ENCODE assay signal across 16 mouse cellular contexts in the genomic region with DNA sequence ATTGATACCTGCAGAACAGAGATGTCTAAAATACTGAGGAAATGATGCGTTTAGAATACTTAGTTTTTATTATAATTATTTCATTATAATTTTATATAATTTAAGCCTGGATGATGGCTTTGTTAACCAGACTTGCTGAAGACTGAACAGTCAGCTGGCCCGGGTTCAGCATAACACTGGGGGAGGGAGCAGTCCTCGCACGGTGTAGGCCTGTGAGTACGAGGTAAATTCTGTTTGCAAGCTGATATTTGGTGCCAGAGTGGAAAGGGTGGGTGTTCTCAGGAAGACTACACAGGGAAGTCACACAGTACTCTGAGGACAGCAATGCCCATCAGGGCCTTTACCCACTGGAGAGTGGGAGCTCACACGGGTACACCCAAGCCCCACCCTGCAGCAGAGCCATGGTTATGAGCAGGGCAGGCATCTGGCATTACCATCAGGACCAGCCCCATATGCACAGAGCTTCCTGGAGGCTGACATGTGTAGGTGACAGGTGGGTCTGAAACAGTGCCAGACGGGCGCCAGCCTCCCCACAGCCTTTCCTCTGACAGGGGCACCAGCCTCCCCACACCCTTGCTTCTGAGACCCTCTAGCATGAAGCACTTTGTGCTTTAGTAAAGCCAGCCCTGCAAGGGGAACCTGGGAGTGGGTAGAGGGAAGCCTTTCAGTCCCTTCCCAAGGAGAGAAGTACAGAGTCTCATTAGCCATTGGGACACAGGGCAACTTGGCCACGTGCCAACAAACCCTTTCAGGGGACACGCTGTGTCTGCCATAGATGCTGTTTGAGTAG. TPM values are rescaled to one million over a fixed set of nuclear protein-coding genes. Genes with fewer than 3 reads are reported as not detected.
DNase-seq lines count a peak whose midpoint lies in the region; ATAC-seq and TF ChIP-seq lines count a peak whose summit lies in the region.
"Had no signal": no experiment of that assay in that cellular context is flagged by ENCODE, and none has a peak within 500 bp of the region (broad histone marks: within the 10 kb centered on the region; RNA-seq: fewer than 3 reads in every experiment).

No protein-coding gene starts in this region.

- TF ChIP-seq CTCF in lung, embryonic 14.5 days (IDR thresholded peaks at IDR 0.05; ENCODE audit: low read depth): no peak
- no peak for TF ChIP-seq CTCF in lung, postnatal 0 days (IDR thresholded peaks at IDR 0.05)
- TF ChIP-seq CTCF in midbrain, postnatal 0 days (IDR thresholded peaks at IDR 0.05): no peak

- no peak for ATAC-seq in lung, embryonic 14.5 days (ENCODE audit: insufficient read depth)
- ATAC-seq in lung, postnatal 0 days: no peak
- no peak for ATAC-seq in midbrain, postnatal 0 days (ENCODE audit: low FRiP score)
- ATAC-seq in kidney, embryonic 16.5 days (ENCODE audit: low FRiP score, low TSS enrichment): no peak

- H3K36me3 ChIP-seq in lung, embryonic 14.5 days (ENCODE audit: insufficient read depth): no peaks in the 10 kb centered on the region
- no peaks in the 10 kb centered on the region for H3K36me3 ChIP-seq in lung, postnatal 0 days (ENCODE audit: insufficient read depth, low read length)
- no peaks in the 10 kb centered on the region for H3K36me3 ChIP-seq in midbrain, postnatal 0 days (ENCODE audit: insufficient read depth, low read length)
- H3K36me3 ChIP-seq in kidney, embryonic 16.5 days (ENCODE audit: insufficient read depth, low read length): no peaks in the 10 kb centered on the region
- H3K36me3 ChIP-seq: heart, embryonic 15.5 days; limb, embryonic 10.5 days; liver, embryonic 15.5 days; neural tube, embryonic 12.5 days had no signal

- no peak overlapping the region for H3K27ac ChIP-seq in lung, embryonic 14.5 days (ENCODE audit: low read depth)
- no peak overlapping the region for H3K27ac ChIP-seq in lung, postnatal 0 days (ENCODE audit: low read length)
- H3K27ac ChIP-seq in midbrain, postnatal 0 days (ENCODE audit: low read depth, low read length): no peak overlapping the region
- no peak overlapping the region for H3K27ac ChIP-seq in kidney, embryonic 16.5 days (ENCODE audit: low read length)
- H3K27ac ChIP-seq: heart, embryonic 15.5 days; limb, embryonic 10.5 days; liver, embryonic 15.5 days; neural tube, embryonic 12.5 days had no signal

- H3K4me1 ChIP-seq in lung, embryonic 14.5 days (ENCODE audit: insufficient read depth): peaks cover 21% of the 10 kb centered on the region
- peaks cover 42% of the 10 kb centered on the region for H3K4me1 ChIP-seq in lung, postnatal 0 days (ENCODE audit: insufficient read depth, low read depth, low read length)
- H3K4me1 ChIP-seq in midbrain, postnatal 0 days (ENCODE audit: insufficient read depth, low read length): peaks cover 6% of the 10 kb centered on the region; the same call in 1 of the 2 replicates
- H3K4me1 ChIP-seq in kidney, embryonic 16.5 days (ENCODE audit: insufficient read depth, low read length): peaks cover 36% of the 10 kb centered on the region

- H3K27me3 ChIP-seq in lung, embryonic 14.5 days (ENCODE audit: insufficient read depth, low read length): peaks cover 53% of the 10 kb centered on the region
- H3K27me3 ChIP-seq in lung, postnatal 0 days (replicated peaks; ENCODE audit: insufficient read depth, low read length): peaks cover 44% of the 10 kb centered on the region
- H3K27me3 ChIP-seq in midbrain, postnatal 0 days (ENCODE audit: insufficient read depth, low read length): peaks cover 5% of the 10 kb centered on the region; the same call in 1 of the 2 replicates
- H3K27me3 ChIP-seq in kidney, embryonic 16.5 days (ENCODE audit: insufficient read depth, low read length): peaks cover 54% of the 10 kb centered on the region

- WGBS in lung, embryonic 14.5 days: 43% methylated on average over 10 of the region's 10 CpGs
- 47% methylated on average over 10 of the region's 10 CpGs for WGBS in lung, postnatal 0 days
- WGBS in midbrain, postnatal 0 days: 58% methylated on average over 10 of the region's 10 CpGs
- WGBS in kidney, embryonic 16.5 days: 56% methylated on average over 10 of the region's 10 CpGs

- peak; percentile 49 for DNase-seq in lung, embryonic 14.5 days
- DNase-seq in lung, postnatal 0 days (ENCODE audit: low spot score): no peak
- peak; percentile 75 for DNase-seq in cerebellum, adult 11-12 months
- peak; percentile 78 for DNase-seq in cerebellum, adult 9-11 months
- peak; percentile 58 for DNase-seq in midbrain, postnatal 0 days (ENCODE audit: low spot score)
- no peak for DNase-seq in thymus, postnatal 10 days (ENCODE audit: low spot score in 2 of 2)
- DNase-seq: adrenal gland, postnatal 25 days; gastrocnemius, postnatal 25 days; kidney, adult 11 months had no signal

- no peak overlapping the region for H3K9ac ChIP-seq in lung, embryonic 14.5 days
- no peak overlapping the region for H3K9ac ChIP-seq in lung, postnatal 0 days (replicated peaks; ENCODE audit: low read depth)
- H3K9ac ChIP-seq in midbrain, postnatal 0 days (replicated peaks; ENCODE audit: low read length, poor library complexity, severe bottlenecking): no peak overlapping the region
- no peak overlapping the region for H3K9ac ChIP-seq in kidney, embryonic 16.5 days (replicated peaks; ENCODE audit: low read length)
- H3K9ac ChIP-seq: heart, embryonic 15.5 days; liver, embryonic 15.5 days; neural tube, embryonic 12.5 days had no signal

- no peak overlapping the region for H3K4me3 ChIP-seq in lung, embryonic 14.5 days (ENCODE audit: low read depth, low read length)
- no peak overlapping the region for H3K4me3 ChIP-seq in lung, postnatal 0 days (ENCODE audit: low read depth, low read length)
- H3K4me3 ChIP-seq in midbrain, postnatal 0 days (ENCODE audit: low read depth, low read length): no peak overlapping the region
- no peak overlapping the region for H3K4me3 ChIP-seq in kidney, embryonic 16.5 days (ENCODE audit: low read length)
- H3K4me3 ChIP-seq: erythroblast, embryonic 14.5 days; heart, embryonic 15.5 days; limb, embryonic 10.5 days; liver, embryonic 15.5 days; neural tube, embryonic 12.5 days had no signal

- no peaks in the 10 kb centered on the region for H3K9me3 ChIP-seq in lung, embryonic 14.5 days (ENCODE audit: low read depth, low read length)
- H3K9me3 ChIP-seq in lung, postnatal 0 days (ENCODE audit: low read length): no peaks in the 10 kb centered on the region
- no peaks in the 10 kb centered on the region for H3K9me3 ChIP-seq in midbrain, postnatal 0 days (ENCODE audit: low read length)
- no peaks in the 10 kb centered on the region for H3K9me3 ChIP-seq in kidney, embryonic 16.5 days (ENCODE audit: low read length)
- H3K9me3 ChIP-seq: heart, embryonic 15.5 days; limb, embryonic 10.5 days; liver, embryonic 15.5 days; neural tube, embryonic 12.5 days had no signal

- H3K4me2 ChIP-seq in lung, embryonic 14.5 days: no peak overlapping the region
- no peak overlapping the region for H3K4me2 ChIP-seq in lung, postnatal 0 days (replicated peaks; ENCODE audit: low read depth, low read length)
- no peak overlapping the region for H3K4me2 ChIP-seq in midbrain, postnatal 0 days (ENCODE audit: low read depth, low read length, poor library complexity, severe bottlenecking)
- H3K4me2 ChIP-seq in kidney, embryonic 16.5 days (replicated peaks; ENCODE audit: low read depth, low read length): no peak overlapping the region
- H3K4me2 ChIP-seq: heart, embryonic 15.5 days; liver, embryonic 15.5 days had no signal

- no peak for TF ChIP-seq EP300 in lung, postnatal 0 days (IDR thresholded peaks at IDR 0.05)

RNA-seq across cellular contexts. Expression of a gene that starts 3.2 kb away (rescaled TPM):
- 1.3 and 1.4 TPM in 2 replicates for polyA plus RNA-seq in lung, embryonic 14.5 days (2014; fragmentation: Nextera tagmentation; extraction: Ambion mirVana)
- polyA plus RNA-seq in lung, postnatal 0 days (2015; fragmentation: Nextera tagmentation; extraction: Ambion mirVana): 1.7 and 2.1 TPM in 2 replicates
- 16.3 and 22.4 TPM in 2 replicates for total RNA-seq in midbrain, postnatal 0 days (2014; rRNA removed)
- polyA plus RNA-seq in midbrain, postnatal 0 days (2015; fragmentation: Nextera tagmentation; extraction: Ambion mirVana): 7.5 and 7.6 TPM in 2 replicates
- polyA plus RNA-seq in kidney, embryonic 16.5 days (2015; fragmentation: Nextera tagmentation; extraction: Ambion mirVana): 0.54 and 0.86 TPM in 2 replicates
- total RNA-seq: common myeloid progenitor, adult 5-6 weeks had no signal
- polyA plus RNA-seq: erythroblast, embryonic 14.5 days; liver, embryonic 15.5 days had no signal

RNA-seq across cellular contexts. Expression of a gene that starts 52.0 kb away (rescaled TPM):
- polyA plus RNA-seq in lung, embryonic 14.5 days (2014; fragmentation: Nextera tagmentation; extraction: Ambion mirVana): 14.6 TPM in 2 replicates
- 5.3 and 5.6 TPM in 2 replicates for polyA plus RNA-seq in lung, postnatal 0 days (2015; fragmentation: Nextera tagmentation; extraction: Ambion mirVana)
- total RNA-seq in midbrain, postnatal 0 days (2014; rRNA removed): 64.8 and 65.0 TPM in 2 replicates
- polyA plus RNA-seq in midbrain, postnatal 0 days (2015; fragmentation: Nextera tagmentation; extraction: Ambion mirVana): 8.5 TPM in 2 replicates
- 9.1 and 9.9 TPM in 2 replicates for polyA plus RNA-seq in kidney, embryonic 16.5 days (2015; fragmentation: Nextera tagmentation; extraction: Ambion mirVana)

RNA-seq across cellular contexts. Expression of a gene that starts 59.6 kb away (rescaled TPM):
- polyA plus RNA-seq in lung, embryonic 14.5 days (2014; fragmentation: Nextera tagmentation; extraction: Ambion mirVana): 17.4 and 17.7 TPM in 2 replicates
- polyA plus RNA-seq in lung, postnatal 0 days (2015; fragmentation: Nextera tagmentation; extraction: Ambion mirVana): 10.2 and 10.3 TPM in 2 replicates
- 36.7 and 42.0 TPM in 2 replicates for total RNA-seq in midbrain, postnatal 0 days (2014; rRNA removed)
- polyA plus RNA-seq in midbrain, postnatal 0 days (2015; fragmentation: Nextera tagmentation; extraction: Ambion mirVana): 13.2 and 13.3 TPM in 2 replicates
- polyA plus RNA-seq in kidney, embryonic 16.5 days (2015; fragmentation: Nextera tagmentation; extraction: Ambion mirVana): 18.0 and 18.8 TPM in 2 replicates

Comparison
In these comparisons a context has a peak if more than half of its experiments do, and no peak if none do; other contexts are left out.
1. DNase-seq: peak in lung, embryonic 14.5 days (single experiment), cerebellum, adult 11-12 months (single experiment), cerebellum, adult 9-11 months (single experiment) and midbrain, postnatal 0 days (single experiment); none in lung, postnatal 0 days (single experiment) and thymus, postnatal 10 days (0 of 2).